Mouse (Mus musculus): ENCODE results near the gene Sp100. TPM values are rescaled to one million over a fixed set of nuclear protein-coding genes. Genes with fewer than 3 reads are reported as not detected.

Sp100 gene
- total and polyA plus RNA-seq, 3 experiments, result 13.5 to 21.6 (median 16.9) TPM

DNA sequence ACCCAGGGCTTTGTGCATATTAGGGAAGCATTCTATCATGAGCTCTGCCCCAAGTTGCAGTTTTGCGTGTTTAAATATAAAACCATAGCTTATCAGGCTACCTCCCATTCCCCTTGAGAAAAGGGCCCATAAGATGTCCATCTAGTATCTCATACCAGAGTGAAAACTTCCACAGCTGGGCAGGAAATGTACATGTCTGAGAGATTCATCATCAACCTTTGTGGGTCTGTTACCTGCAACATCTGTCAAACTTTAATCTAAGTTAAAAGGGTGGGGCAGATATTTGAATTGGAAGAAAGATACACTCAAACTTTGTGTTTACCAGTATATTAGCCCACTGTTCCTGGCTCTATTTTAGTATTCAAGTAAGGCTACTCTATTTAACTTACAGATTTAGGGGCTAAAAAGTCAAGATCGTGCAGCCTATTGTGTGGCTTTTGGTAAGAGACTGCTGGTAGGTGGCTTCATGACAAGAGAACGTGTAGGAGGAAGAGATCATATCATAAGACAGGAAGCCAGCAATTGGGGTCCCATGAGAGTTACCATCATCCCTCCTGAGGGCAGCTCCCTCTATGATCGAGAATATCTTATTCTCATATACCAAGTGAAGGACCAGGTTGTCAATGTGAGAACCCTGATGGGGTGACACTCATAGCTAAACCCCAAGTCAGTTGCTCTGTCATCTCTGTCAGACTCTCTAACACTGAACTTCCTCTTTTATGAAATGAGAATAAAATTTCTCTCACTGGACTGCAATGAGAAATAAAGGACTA, 48.1 kb downstream of the Sp100 start:
- intact Hi-C loops (cut with DNase I), result no loop called here
- Histone ChIP-seq H3K4me1 (ENCODE audit: control insufficient read depth, insufficient read depth, low read length) (no peaks in the 10 kb centered on the region), H3K4me3 (no peak overlapping the region), H3K27me3 (ENCODE audit: control insufficient read depth, insufficient read depth, low read length) (no peaks in the 10 kb centered on the region), H3K79me2 (replicated peaks; ENCODE audit: control insufficient read depth, insufficient read depth, low read length) (no peaks in the 10 kb centered on the region), H3K9ac (ENCODE audit: low read depth, low read length) (no peak overlapping the region), H3K36me3 (ENCODE audit: control insufficient read depth, insufficient read depth, low read length) (peaks cover 19% of the 10 kb centered on the region), H3K27ac (no peak overlapping the region)
- TF ChIP-seq POLR2A (IDR thresholded peaks at IDR 0.05; ENCODE audit: insufficient read depth, low read depth, low read length) (no peak), CTCF (IDR thresholded peaks at IDR 0.05) (no peak), EP300 (IDR thresholded peaks at IDR 0.05; ENCODE audit: insufficient read depth, low read depth, low read length) (no peak)
- no peak for DNase-seq
- WGBS, result 51% methylated on average over 4 of the region's 4 CpGs

DNA sequence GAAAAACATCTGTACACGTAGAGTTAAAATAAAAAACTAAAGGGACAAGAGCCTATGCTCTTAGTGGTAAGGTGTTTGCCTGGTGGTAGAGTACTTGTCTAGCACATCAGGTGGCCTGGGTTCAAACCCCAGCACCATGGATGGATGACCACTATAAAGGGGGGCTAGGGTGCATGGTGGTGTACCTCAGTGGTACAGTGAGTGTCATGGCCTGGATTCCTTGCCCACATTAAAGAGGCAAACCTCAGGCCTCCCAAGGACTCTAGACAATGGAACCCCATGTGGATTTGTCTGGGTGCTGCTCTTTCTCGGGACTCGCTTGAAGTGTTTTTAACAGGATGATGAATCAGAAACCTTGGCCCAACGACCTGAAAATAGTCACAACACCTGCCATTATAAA, 52.7 kb downstream of the Sp100 start:
- intact Hi-C loops (cut with DNase I), result no loop called here
- DNase-seq, result no peak
- TF ChIP-seq EP300 (IDR thresholded peaks at IDR 0.05; ENCODE audit: insufficient read depth, low read depth, low read length) (no peak), POLR2A (IDR thresholded peaks at IDR 0.05; ENCODE audit: insufficient read depth, low read depth, low read length) (no peak), CTCF (IDR thresholded peaks at IDR 0.05) (no peak)
- 73% methylated on average over 4 of the region's 4 CpGs for WGBS
- Histone ChIP-seq H3K9ac (ENCODE audit: low read depth, low read length) (no peak overlapping the region), H3K27ac (no peak overlapping the region), H3K36me3 (ENCODE audit: control insufficient read depth, insufficient read depth, low read length) (peaks cover 13% of the 10 kb centered on the region), H3K27me3 (ENCODE audit: control insufficient read depth, insufficient read depth, low read length) (no peaks in the 10 kb centered on the region), H3K4me1 (ENCODE audit: control insufficient read depth, insufficient read depth, low read length) (no peaks in the 10 kb centered on the region), H3K79me2 (replicated peaks; ENCODE audit: control insufficient read depth, insufficient read depth, low read length) (no peaks in the 10 kb centered on the region), H3K4me3 (no peak overlapping the region)

DNA sequence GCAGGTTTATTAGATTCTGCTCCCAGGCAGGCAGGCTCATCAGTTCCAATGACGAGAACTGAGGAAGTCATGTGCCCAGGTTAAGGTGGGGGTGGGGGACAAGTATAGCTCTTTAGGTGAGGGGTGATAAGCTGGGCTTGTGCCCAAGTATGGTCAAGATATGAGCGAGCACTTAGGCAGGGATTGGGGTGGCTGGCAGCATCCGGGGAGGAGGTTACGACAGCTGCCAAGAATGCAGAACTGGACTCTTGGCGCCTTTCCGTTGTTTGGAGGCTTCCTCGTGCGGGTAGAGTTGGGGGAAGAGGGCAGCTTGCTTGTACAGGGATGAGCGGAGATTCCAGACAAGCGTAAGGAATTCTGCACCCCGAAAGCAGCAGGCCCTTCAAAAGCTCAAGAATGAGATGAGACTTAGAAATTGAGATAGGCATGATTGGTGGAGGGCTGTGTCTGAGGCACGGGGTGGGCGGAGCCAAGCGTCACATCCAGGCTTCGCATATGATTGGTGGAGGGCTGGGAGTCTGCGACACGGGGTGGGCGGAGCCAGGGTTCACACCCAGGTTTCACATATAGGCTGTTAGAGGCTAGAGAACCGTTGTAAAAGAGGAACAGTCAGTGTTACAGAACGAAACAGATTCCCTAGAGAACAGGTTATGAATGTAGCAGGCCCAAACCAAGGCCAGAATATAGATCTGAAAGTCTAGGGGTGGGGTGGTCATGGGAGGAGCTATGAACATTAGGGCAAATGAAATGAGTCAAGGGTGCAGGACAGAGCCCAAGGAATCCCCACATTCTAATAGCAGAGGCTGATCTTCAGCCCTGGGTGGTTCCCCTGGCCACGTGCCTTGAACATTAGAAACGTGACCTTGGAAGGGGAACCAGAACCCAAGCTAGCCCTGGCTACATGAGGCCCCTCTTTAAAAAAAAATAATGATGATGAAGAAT, 53.7 kb downstream of the Sp100 start:
- Histone ChIP-seq H3K27me3 (ENCODE audit: control insufficient read depth, insufficient read depth, low read length) (no peaks in the 10 kb centered on the region), H3K4me3 (0 out of 2 replicates have a peak overlapping the region, but pooled peaks have one; percentile 15), H3K4me1 (ENCODE audit: control insufficient read depth, insufficient read depth, low read length) (no peaks in the 10 kb centered on the region), H3K27ac (peak overlapping the region; percentile 53), H3K9ac (ENCODE audit: low read depth, low read length) (no peak overlapping the region), H3K36me3 (ENCODE audit: control insufficient read depth, insufficient read depth, low read length) (peaks cover 8% of the 10 kb centered on the region), H3K79me2 (replicated peaks; ENCODE audit: control insufficient read depth, insufficient read depth, low read length) (no peaks in the 10 kb centered on the region)
- intact Hi-C loops (cut with DNase I), result no loop called here
- no peak for TF ChIP-seq CTCF (IDR thresholded peaks at IDR 0.05)
- TF ChIP-seq POLR2A (IDR thresholded peaks at IDR 0.05; ENCODE audit: insufficient read depth, low read depth, low read length), result peak; percentile 38
- 0 out of 2 replicates have a peak, but pooled peaks have one; percentile 36 for TF ChIP-seq EP300 (IDR thresholded peaks at IDR 0.05; ENCODE audit: insufficient read depth, low read depth, low read length)
- WGBS, result 15% methylated on average over 22 of the region's 22 CpGs
- DNase-seq, result peak; percentile 80 to 89

DNA sequence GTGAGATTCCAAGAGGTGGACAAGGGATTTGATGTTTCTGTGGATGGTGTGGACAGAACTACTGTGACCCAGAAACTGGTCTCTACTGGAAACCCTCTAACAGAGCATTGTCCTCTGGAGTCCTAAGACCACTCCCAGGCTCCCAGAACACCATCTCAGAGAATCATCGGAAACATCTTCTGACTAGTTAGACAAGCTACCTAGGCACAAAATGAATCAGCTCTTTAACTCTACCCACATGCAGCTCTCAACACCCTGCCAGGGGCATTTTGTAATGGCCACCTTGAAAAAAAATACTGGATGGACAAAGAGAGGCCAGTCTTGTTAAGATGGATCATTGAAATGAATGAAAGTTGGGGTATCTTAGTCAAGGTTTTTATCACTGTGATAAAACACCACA, 55.8 kb downstream of the Sp100 start:
- no peak overlapping the region for H3K27ac ChIP-seq
- DNase-seq, result no peak
- H3K4me1 ChIP-seq (ENCODE audit: control insufficient read depth, insufficient read depth, low read length), result no peaks in the 10 kb centered on the region
- no peaks in the 10 kb centered on the region for H3K27me3 ChIP-seq (ENCODE audit: control insufficient read depth, insufficient read depth, low read length)
- H3K79me2 ChIP-seq (replicated peaks; ENCODE audit: control insufficient read depth, insufficient read depth, low read length), result no peaks in the 10 kb centered on the region
- H3K9ac ChIP-seq (ENCODE audit: low read depth, low read length), result no peak overlapping the region
- intact Hi-C loops (cut with DNase I), result no loop called here
- H3K4me3 ChIP-seq, result no peak overlapping the region
- peaks cover 8% of the 10 kb centered on the region for H3K36me3 ChIP-seq (ENCODE audit: control insufficient read depth, insufficient read depth, low read length)
- no peak for TF ChIP-seq POLR2A (IDR thresholded peaks at IDR 0.05; ENCODE audit: insufficient read depth, low read depth, low read length)
- TF ChIP-seq EP300 (IDR thresholded peaks at IDR 0.05; ENCODE audit: insufficient read depth, low read depth, low read length), result no peak
- no peak for TF ChIP-seq CTCF (IDR thresholded peaks at IDR 0.05)
- WGBS, result 100% methylated on average over 1 of the region's 1 CpGs

DNA sequence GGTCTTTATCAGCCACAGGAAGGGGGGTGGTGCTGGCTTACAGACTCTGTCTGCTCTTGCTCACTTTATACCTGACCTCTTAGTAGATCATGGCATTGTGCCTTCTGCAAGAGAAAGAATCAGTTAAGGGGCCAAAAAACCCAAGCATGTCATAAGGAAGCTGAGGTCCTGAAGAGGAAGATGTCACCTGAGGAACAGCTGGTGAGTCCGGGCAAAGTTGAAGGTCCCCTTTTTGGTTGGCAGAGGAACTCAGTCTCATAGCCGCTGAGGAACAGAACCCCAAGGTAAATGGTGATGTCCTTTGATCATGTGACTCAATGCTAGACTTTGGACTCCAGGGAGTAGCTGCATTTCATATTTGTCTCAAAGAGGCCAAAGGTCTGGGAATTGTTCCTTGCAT, 57.0 kb downstream of the Sp100 start:
- DNase-seq, result no peak
- WGBS, result 93% methylated on average over 2 of the region's 2 CpGs
- Histone ChIP-seq H3K27ac (no peak overlapping the region), H3K36me3 (ENCODE audit: control insufficient read depth, insufficient read depth, low read length) (peaks cover 5% of the 10 kb centered on the region), H3K4me1 (ENCODE audit: control insufficient read depth, insufficient read depth, low read length) (no peaks in the 10 kb centered on the region), H3K9ac (ENCODE audit: low read depth, low read length) (no peak overlapping the region), H3K79me2 (replicated peaks; ENCODE audit: control insufficient read depth, insufficient read depth, low read length) (no peaks in the 10 kb centered on the region), H3K27me3 (ENCODE audit: control insufficient read depth, insufficient read depth, low read length) (no peaks in the 10 kb centered on the region), H3K4me3 (no peak overlapping the region)
- intact Hi-C loops (cut with DNase I), result no loop called here
- no peak for TF ChIP-seq POLR2A (IDR thresholded peaks at IDR 0.05; ENCODE audit: insufficient read depth, low read depth, low read length)

DNA sequence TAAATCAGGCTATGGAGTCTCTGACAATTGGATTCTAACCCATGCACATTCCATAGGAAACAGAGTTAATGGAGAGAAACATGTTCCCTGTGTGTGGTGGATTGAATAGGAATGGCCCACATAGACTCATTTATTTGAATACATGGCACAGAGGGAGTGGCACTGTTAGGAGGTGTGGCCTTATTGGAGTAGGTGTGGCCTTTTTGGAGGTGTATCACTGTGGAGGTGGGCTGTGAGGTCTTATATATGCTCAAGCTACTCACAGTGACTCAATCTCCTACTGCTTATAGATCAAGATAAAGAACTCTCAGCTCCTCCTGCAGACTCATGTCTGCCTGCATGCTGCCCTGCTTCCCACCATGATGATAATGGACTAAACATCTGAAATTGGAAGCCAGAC, 64.7 kb downstream of the Sp100 start:
- DNase-seq, result no peak
- no peaks in the 10 kb centered on the region for H3K36me3 ChIP-seq (ENCODE audit: control insufficient read depth, insufficient read depth, low read length)
- no peak overlapping the region for H3K9ac ChIP-seq (ENCODE audit: low read depth, low read length)

More for the DNA sequence above, 64.7 kb downstream of the Sp100 start:
- no peak for TF ChIP-seq CTCF (IDR thresholded peaks at IDR 0.05)
- no peak for TF ChIP-seq POLR2A (IDR thresholded peaks at IDR 0.05; ENCODE audit: insufficient read depth, low read depth, low read length)
- no peak for TF ChIP-seq EP300 (IDR thresholded peaks at IDR 0.05; ENCODE audit: insufficient read depth, low read depth, low read length)
- intact Hi-C loops (cut with DNase I), result no loop called here
- no peaks in the 10 kb centered on the region for H3K27me3 ChIP-seq (ENCODE audit: control insufficient read depth, insufficient read depth, low read length)
- no peak overlapping the region for H3K27ac ChIP-seq
- H3K4me3 ChIP-seq, result no peak overlapping the region
- H3K79me2 ChIP-seq (replicated peaks; ENCODE audit: control insufficient read depth, insufficient read depth, low read length), result no peaks in the 10 kb centered on the region
- H3K4me1 ChIP-seq (ENCODE audit: control insufficient read depth, insufficient read depth, low read length), result no peaks in the 10 kb centered on the region
